Mouse (Mus musculus) lung, embryonic 14.5 days (tissue): ENCODE measurements around the gene Gm17364. TPM values are rescaled to one million over a fixed set of nuclear protein-coding genes. Genes with fewer than 3 reads are reported as not detected.
"Not testable (repeated sequence)": the region's sequence is repeated elsewhere in the genome, so short reads cannot be mapped to it uniquely, and the experiment has no call there.

Experiments used
- ATAC-seq: fragments of 200-750 bp; cut with Nextera tagmentation; 2 replicates; pipeline ENCODE4 v1.8.0; 2017; ENCODE audit warnings: mild to moderate bottlenecking, moderate TSS enrichment, moderate library complexity; ENCODE audit not compliant: insufficient read depth
- DNase-seq: peaks from one replicate; pipeline ENCODE4 v3.0.0-alpha.2; 2015
- H3K27ac ChIP-seq: fragments of 300-500 bp; sonication (generic); 2 replicates; pipeline ENCODE4 v1.5.1; 2014; ENCODE audit warnings: low read depth, mild to moderate bottlenecking, moderate library complexity
- H3K27me3 ChIP-seq: fragments of 300-500 bp; sonication (generic); 2 replicates; pipeline ENCODE4 v1.6.1; 2014; ENCODE audit warnings: low read length, control low read depth; ENCODE audit not compliant: insufficient read depth
- H3K36me3 ChIP-seq: fragments of 300-500 bp; sonication (generic); 2 replicates; pipeline ENCODE4 v1.6.1; 2014; ENCODE audit warnings: control low read depth; ENCODE audit not compliant: insufficient read depth
- H3K4me1 ChIP-seq: fragments of 300-500 bp; sonication (generic); 2 replicates; pipeline ENCODE4 v1.6.1; 2014; ENCODE audit warnings: antibody characterized with exemption, control low read depth; ENCODE audit not compliant: insufficient read depth
- H3K4me2 ChIP-seq: fragments of 300-500 bp; sonication (generic); 2 replicates; pipeline ENCODE4 v1.6.1; 2014; ENCODE audit warnings: mild to moderate bottlenecking
- H3K4me3 ChIP-seq: fragments of 300-500 bp; sonication (generic); 2 replicates; pipeline ENCODE4 v1.5.1; 2014; ENCODE audit warnings: low read depth, low read length
- H3K9ac ChIP-seq: fragments of 300-500 bp; sonication (generic); 2 replicates; pipeline ENCODE4 v1.6.1; 2014
- H3K9me3 ChIP-seq: fragments of 300-500 bp; sonication (generic); 2 replicates; pipeline ENCODE4 v1.6.1; 2016; ENCODE audit warnings: low read depth, low read length, control low read depth
- CTCF ChIP-seq: IDR thresholded peaks from 2 replicates; pipeline ENCODE4 v1.5.1; 2016; ENCODE audit warnings: antibody characterized with exemption, low read depth
- WGBS: fragments of 180-500 bp; shearing (Covaris S2); extraction: QIAGEN DNeasy Blood & Tissue Kit; methylation state at CpG from one replicate; pipeline ENCODE4 v1.1.7; 2014; 5-methylcytosine and 5-hydroxymethylcytosine counted together
- polyA plus RNA-seq: library from polyadenylated mRNA; unstranded; fragments of >200 nt; fragmentation: Nextera tagmentation; extraction: Ambion mirVana; gene quantifications from 2 replicates; pipeline ENCODE4 v1.2.1, GENCODE M21; 2014

The Gm17364 gene
- polyA plus RNA-seq, 1 experiment from 2014 or later: not detected

DNA sequence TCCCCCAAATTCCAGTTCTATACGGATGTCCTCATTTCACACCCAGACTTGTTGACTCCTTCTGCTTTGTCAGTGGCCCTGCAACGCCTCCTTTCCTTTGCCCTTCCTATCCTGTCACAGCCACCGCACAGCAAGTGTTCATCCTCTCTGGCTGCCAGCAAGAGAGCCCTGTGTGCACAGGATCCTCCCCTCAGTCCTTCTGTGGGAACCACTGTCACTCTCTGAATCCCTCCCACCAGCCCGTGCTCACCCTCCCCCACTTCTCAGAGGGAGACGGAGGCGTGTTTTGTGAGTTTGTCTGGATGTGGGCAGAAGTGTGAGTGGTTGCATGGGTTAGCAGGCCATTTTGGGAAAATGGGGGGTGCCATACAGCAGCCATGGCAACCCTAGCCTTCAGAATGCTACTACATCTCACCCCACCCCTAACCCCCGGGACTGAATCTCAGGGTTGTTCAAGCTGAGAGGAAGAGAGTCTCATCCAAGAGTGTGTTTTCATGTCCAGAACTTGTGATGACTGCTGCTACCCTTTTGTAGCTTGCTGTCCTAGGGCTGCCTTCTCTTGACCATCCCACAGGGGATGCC, 5.9 kb downstream of the Gm17364 start:
- Histone ChIP-seq H3K36me3 (0 out of 2 replicates have a peak, but pooled peaks cover under 1% of the 10 kb centered on the region), H3K27me3 (no peaks in the 10 kb centered on the region), H3K4me2 (no peak overlapping the region), H3K9me3 (no peaks in the 10 kb centered on the region), H3K4me1 (no peaks in the 10 kb centered on the region), H3K4me3 (no peak overlapping the region), H3K9ac (no peak overlapping the region), H3K27ac (no peak overlapping the region)
- DNase-seq: peak; percentile 59
- peak; percentile 78 for ATAC-seq
- TF ChIP-seq CTCF: no peak
- WGBS: 24% methylated on average over 7 of the region's 7 CpGs

DNA sequence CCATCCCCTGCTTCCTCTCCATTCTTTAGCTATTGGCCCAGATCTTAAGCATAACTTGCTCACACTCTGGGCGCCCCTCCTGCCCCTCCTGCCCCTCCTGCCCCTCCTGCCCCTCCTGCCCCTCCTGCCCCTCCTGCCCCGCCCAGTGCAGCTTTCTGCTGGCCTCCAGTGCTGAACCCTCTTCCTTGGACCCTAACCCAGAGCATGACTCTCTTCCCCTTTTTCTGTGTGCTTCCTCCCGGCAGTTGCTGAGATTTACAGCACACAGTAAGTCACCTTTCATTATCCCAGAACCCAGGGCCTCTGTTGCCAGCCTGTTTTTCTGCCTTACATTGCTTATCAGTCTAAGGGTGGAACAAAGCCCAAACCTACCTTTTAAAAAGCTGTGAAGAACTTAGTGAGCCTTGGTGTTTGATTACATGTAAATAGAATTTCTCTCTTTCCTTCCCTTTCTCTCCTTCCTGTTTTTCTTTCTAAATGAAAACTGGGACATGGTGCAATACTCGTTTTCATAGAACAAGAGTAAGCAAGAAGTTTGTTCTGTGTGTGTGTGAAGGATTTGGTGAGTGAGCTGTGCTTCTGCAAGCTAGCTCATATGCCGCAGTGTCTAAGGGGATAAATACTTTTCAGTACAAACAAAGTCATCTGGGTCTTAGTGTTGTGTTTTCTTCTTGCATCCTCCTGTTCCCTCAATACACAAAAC, 10.3 kb downstream of the Gm17364 start:
- 76% methylated on average over 5 of the region's 5 CpGs for WGBS
- Histone ChIP-seq H3K9ac (no peak overlapping the region), H3K27ac (no peak overlapping the region), H3K9me3 (no peaks in the 10 kb centered on the region), H3K36me3 (no peaks in the 10 kb centered on the region), H3K27me3 (no peaks in the 10 kb centered on the region), H3K4me3 (no peak overlapping the region), H3K4me2 (no peak overlapping the region), H3K4me1 (no peaks in the 10 kb centered on the region)
- TF ChIP-seq CTCF: no peak
- DNase-seq (no peak), ATAC-seq (no peak)

DNA sequence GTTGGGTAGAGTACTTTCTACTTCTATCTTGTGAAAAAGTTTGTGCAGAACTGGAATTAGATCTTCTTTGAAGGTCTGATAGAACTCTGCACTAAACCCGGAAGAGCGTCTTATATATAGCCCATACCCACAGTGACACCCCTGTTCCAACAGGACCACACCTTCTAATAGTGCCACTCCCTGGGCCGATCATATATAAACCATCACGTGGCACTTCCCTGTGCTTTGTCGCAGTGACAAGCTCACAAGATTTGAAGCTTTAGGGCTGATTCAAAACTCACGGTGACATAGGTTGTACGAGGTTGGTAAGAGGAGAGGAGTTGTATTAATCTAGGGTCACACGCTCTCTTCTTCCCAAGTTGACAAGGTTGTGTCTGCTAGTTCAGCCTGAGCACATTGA, 12.2 kb downstream of the Gm17364 start:
- not testable (repeated sequence) for H3K27ac ChIP-seq, H3K9me3 ChIP-seq, H3K4me3 ChIP-seq, H3K4me2 ChIP-seq, DNase-seq, H3K27me3 ChIP-seq, H3K36me3 ChIP-seq, H3K9ac ChIP-seq, ATAC-seq, H3K4me1 ChIP-seq
- 91% methylated on average over 8 of the region's 8 CpGs for WGBS

DNA sequence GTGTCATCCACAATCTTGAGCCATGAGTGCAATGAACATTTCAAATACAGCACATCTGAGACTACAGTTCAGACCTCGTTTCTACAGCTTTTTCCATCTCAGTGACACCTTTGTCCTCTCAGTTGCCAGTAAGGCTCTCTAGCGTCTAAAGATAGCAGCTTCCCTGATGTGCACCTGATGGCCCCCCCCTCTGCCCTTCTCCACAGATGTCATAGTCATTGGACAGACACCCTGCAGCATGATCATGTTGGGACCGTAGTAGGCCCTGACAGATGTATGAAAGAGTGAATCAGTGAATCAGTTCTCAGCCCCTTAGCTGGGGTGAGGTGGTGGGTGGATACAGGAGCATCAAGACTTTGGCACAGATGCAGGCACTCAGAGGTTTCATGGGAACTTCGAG, 15.9 kb downstream of the Gm17364 start:
- Histone ChIP-seq H3K27me3 (no peaks in the 10 kb centered on the region), H3K27ac (no peak overlapping the region), H3K9ac (no peak overlapping the region), H3K4me1 (no peaks in the 10 kb centered on the region), H3K36me3 (no peaks in the 10 kb centered on the region), H3K9me3 (no peaks in the 10 kb centered on the region), H3K4me3 (no peak overlapping the region), H3K4me2 (no peak overlapping the region)
- 66% methylated on average over 4 of the region's 4 CpGs for WGBS
- no peak for ATAC-seq
- TF ChIP-seq CTCF: no peak
- no peak for DNase-seq

DNA sequence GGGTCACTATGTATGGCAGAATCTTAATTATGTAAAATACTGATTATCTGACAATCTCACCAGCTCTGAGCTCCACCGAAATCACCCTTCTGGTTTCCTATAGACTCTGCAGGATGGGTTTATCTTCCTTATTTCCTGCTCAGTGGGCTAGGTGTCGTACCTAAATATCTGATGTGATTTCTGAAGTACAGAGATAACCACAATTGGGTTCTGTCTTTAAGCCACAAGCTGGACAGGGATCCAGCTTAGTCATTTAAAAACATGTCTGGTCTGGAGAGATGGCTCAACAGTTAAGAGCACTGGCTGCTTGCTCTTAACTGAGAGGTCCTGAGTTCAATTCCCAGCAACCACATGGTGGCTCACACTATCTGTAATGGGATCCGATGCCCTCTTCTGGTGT, 16.8 kb downstream of the Gm17364 start:
- WGBS: 89% methylated on average over 3 of the region's 3 CpGs
- TF ChIP-seq CTCF: no peak
- no peaks in the 10 kb centered on the region for H3K36me3 ChIP-seq
- no peaks in the 10 kb centered on the region for H3K27me3 ChIP-seq
- H3K4me1 ChIP-seq: no peaks in the 10 kb centered on the region
- DNase-seq (no peak), ATAC-seq (no peak)
- no peak overlapping the region for H3K4me3 ChIP-seq
- no peak overlapping the region for H3K27ac ChIP-seq
- H3K9me3 ChIP-seq: no peaks in the 10 kb centered on the region
- H3K4me2 ChIP-seq: no peak overlapping the region
- no peak overlapping the region for H3K9ac ChIP-seq

DNA sequence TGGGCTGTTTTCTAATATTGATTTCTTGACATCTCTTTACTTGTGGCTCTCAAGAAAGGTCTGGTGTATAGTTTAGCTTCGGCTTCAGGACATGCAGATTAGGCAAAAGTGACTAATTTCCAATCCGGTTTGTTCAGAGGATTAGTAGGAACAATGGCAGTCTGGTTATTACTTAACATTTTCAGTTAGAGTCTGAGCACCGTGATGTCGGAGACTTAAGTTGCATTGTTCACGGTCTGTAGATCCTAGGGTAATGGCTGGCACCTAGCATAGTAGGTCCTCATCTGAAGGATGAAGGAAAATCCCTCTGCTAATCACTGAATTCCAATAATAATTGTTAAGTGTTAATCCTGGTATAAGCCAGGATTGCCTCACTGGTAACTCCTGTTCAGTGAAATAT, 17.7 kb downstream of the Gm17364 start:
- DNase-seq: no peak

DNA sequence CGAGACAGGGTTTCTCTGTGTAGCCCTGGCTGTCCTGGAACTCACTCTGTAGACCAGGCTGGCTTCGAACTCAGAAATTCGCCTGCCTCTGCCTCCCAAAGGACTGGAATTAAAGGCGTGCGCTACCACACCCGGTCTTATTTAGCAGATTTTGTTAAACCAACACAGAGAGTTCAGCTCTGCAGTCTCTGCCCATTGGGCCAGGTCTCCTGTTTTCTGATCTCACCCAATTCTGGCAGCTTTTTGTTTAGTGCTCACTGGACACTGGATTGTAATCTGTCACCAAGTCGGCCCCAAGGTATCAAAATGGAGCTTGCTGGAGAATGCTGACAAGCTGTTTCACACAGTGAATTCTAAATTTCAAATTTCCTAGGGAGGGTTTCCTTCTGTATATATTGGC, 21.0 kb downstream of the Gm17364 start:
- WGBS: 89% methylated on average over 7 of the region's 7 CpGs

More for the DNA sequence above, 17.7 kb downstream of the Gm17364 start:
- H3K9me3 ChIP-seq: no peaks in the 10 kb centered on the region
- no peak overlapping the region for H3K27ac ChIP-seq
- no peak overlapping the region for H3K9ac ChIP-seq
- no peak for ATAC-seq
- H3K4me2 ChIP-seq: no peak overlapping the region
- WGBS: 89% methylated on average over 5 of the region's 5 CpGs
- no peaks in the 10 kb centered on the region for H3K4me1 ChIP-seq
- H3K4me3 ChIP-seq: no peak overlapping the region
- TF ChIP-seq CTCF: no peak
- H3K36me3 ChIP-seq: no peaks in the 10 kb centered on the region
- H3K27me3 ChIP-seq: no peaks in the 10 kb centered on the region

More for the DNA sequence above, 21.0 kb downstream of the Gm17364 start:
- Histone ChIP-seq H3K4me2 (no peak overlapping the region), H3K4me1 (0 out of 2 replicates have a peak, but pooled peaks cover 3% of the 10 kb centered on the region), H3K36me3 (no peaks in the 10 kb centered on the region), H3K4me3 (no peak overlapping the region), H3K9me3 (no peaks in the 10 kb centered on the region), H3K9ac (no peak overlapping the region), H3K27me3 (no peaks in the 10 kb centered on the region), H3K27ac (no peak overlapping the region)
- DNase-seq (no peak), ATAC-seq (no peak)
- no peak for TF ChIP-seq CTCF
